Mouse (Mus musculus) spleen, adult 2 months (tissue): ENCODE measurements around the gene Rbm38.

Source experiments
- CTCF ChIP-seq: fragments of 200-500 bp; IDR thresholded peaks from 2 replicates; pipeline ENCODE4 v1.5.1; 2011; ENCODE audit warnings: mild to moderate bottlenecking, inconsistent platforms; ENCODE audit not compliant: insufficient read depth, insufficient read length, insufficient replicate concordance; ENCODE audit errors: extremely low read depth
- POLR2A ChIP-seq: fragments of 200-500 bp; IDR thresholded peaks from 2 replicates; pipeline ENCODE4 v1.6.1; 2011; ENCODE audit warnings: low read depth, low read length, inconsistent platforms

GRCm38 (mm10) chr2:172979666-172980345 lies 40.5 kb upstream of the Rbm38 start:
- no peak for TF ChIP-seq CTCF
- TF ChIP-seq POLR2A, result no peak
